Mouse (Mus musculus): ENCODE results near the gene Phactr3. TPM values are rescaled to one million over a fixed set of nuclear protein-coding genes. Genes with fewer than 3 reads are reported as not detected.

Gene Phactr3
- polyA plus RNA-seq, 1 experiment from 2014 or later = 0.16 TPM

GRCm38 (mm10) chr2:178229231-178229630 lies 110.5 kb downstream of the Phactr3 start:
- 58% methylated on average over 8 of the region's 8 CpGs for WGBS (ENCODE audit: insufficient replicate concordance)
- Histone ChIP-seq H3K9me3 (replicated peaks) (no peaks in the 10 kb centered on the region), H3K36me3 (replicated peaks) (no peaks in the 10 kb centered on the region), H3K4me3 (replicated peaks) (no peak overlapping the region), H3K9ac (no peak overlapping the region), H3K27me3 (no peaks in the 10 kb centered on the region), H3K4me1 (replicated peaks) (no peaks in the 10 kb centered on the region), H3K27ac (replicated peaks) (no peak overlapping the region), H3K4me2 (no peak overlapping the region)
- no peak for ATAC-seq (ENCODE audit: insufficient read depth)

GRCm38 (mm10) chr2:178233487-178233886 lies 114.7 kb downstream of the Phactr3 start:
- no peak overlapping the region for H3K9ac ChIP-seq
- no peak overlapping the region for H3K4me3 ChIP-seq (replicated peaks)
- no peak for ATAC-seq (ENCODE audit: insufficient read depth)
- no peaks in the 10 kb centered on the region for H3K36me3 ChIP-seq (replicated peaks)
- H3K27me3 ChIP-seq = no peaks in the 10 kb centered on the region
- WGBS (ENCODE audit: insufficient replicate concordance) = 61% methylated on average over 5 of the region's 5 CpGs
- H3K4me1 ChIP-seq (replicated peaks) = no peaks in the 10 kb centered on the region
- no peak overlapping the region for H3K4me2 ChIP-seq
- H3K9me3 ChIP-seq (replicated peaks) = no peaks in the 10 kb centered on the region
- H3K27ac ChIP-seq (replicated peaks) = no peak overlapping the region

- Histone ChIP-seq H3K4me3 (replicated peaks) (no peak overlapping the region), H3K4me2 (no peak overlapping the region), H3K36me3 (replicated peaks) (no peaks in the 10 kb centered on the region), H3K4me1 (replicated peaks) (no peaks in the 10 kb centered on the region), H3K27ac (replicated peaks) (no peak overlapping the region), H3K27me3 (no peaks in the 10 kb centered on the region), H3K9ac (no peak overlapping the region), H3K9me3 (replicated peaks) (no peaks in the 10 kb centered on the region)
- no peak for ATAC-seq (ENCODE audit: insufficient read depth)
- WGBS (ENCODE audit: insufficient replicate concordance) = 64% methylated on average over 3 of the region's 3 CpGs
Measured at GRCm38 (mm10) chr2:178237056-178237455, 118.3 kb downstream of the Phactr3 start.

GRCm38 (mm10) chr2:178238503-178238902 lies 119.7 kb downstream of the Phactr3 start:
- H3K4me1 ChIP-seq (replicated peaks) = no peaks in the 10 kb centered on the region
- H3K36me3 ChIP-seq (replicated peaks) = no peaks in the 10 kb centered on the region
- H3K4me3 ChIP-seq (replicated peaks) = no peak overlapping the region
- WGBS (ENCODE audit: insufficient replicate concordance) = 10% methylated on average over 2 of the region's 2 CpGs
- H3K9me3 ChIP-seq (replicated peaks) = no peaks in the 10 kb centered on the region
- no peak overlapping the region for H3K27ac ChIP-seq (replicated peaks)
- H3K27me3 ChIP-seq = no peaks in the 10 kb centered on the region
- no peak for ATAC-seq (ENCODE audit: insufficient read depth)
- no peak overlapping the region for H3K9ac ChIP-seq
- no peak overlapping the region for H3K4me2 ChIP-seq

- Histone ChIP-seq H3K4me2 (no peak overlapping the region), H3K27ac (replicated peaks) (no peak overlapping the region), H3K36me3 (replicated peaks) (no peaks in the 10 kb centered on the region), H3K27me3 (no peaks in the 10 kb centered on the region), H3K9me3 (replicated peaks) (no peaks in the 10 kb centered on the region), H3K9ac (no peak overlapping the region), H3K4me1 (replicated peaks) (no peaks in the 10 kb centered on the region), H3K4me3 (replicated peaks) (no peak overlapping the region)
- 59% methylated on average over 8 of the region's 8 CpGs for WGBS (ENCODE audit: insufficient replicate concordance)
- ATAC-seq (ENCODE audit: insufficient read depth) = no peak
Measured at GRCm38 (mm10) chr2:178240886-178241285, 122.1 kb downstream of the Phactr3 start.

GRCm38 (mm10) chr2:178241374-178241773 lies 122.6 kb downstream of the Phactr3 start:
- 51% methylated on average over 3 of the region's 3 CpGs for WGBS (ENCODE audit: insufficient replicate concordance)
- no peaks in the 10 kb centered on the region for H3K9me3 ChIP-seq (replicated peaks)
- H3K4me1 ChIP-seq (replicated peaks) = no peaks in the 10 kb centered on the region
- H3K9ac ChIP-seq = no peak overlapping the region
- no peak overlapping the region for H3K27ac ChIP-seq (replicated peaks)
- no peak for ATAC-seq (ENCODE audit: insufficient read depth)
- no peak overlapping the region for H3K4me2 ChIP-seq
- no peaks in the 10 kb centered on the region for H3K27me3 ChIP-seq
- H3K4me3 ChIP-seq (replicated peaks) = no peak overlapping the region
- no peaks in the 10 kb centered on the region for H3K36me3 ChIP-seq (replicated peaks)

GRCm38 (mm10) chr2:178242996-178243395 lies 124.2 kb downstream of the Phactr3 start:
- Histone ChIP-seq H3K27me3 (no peaks in the 10 kb centered on the region), H3K4me1 (replicated peaks) (no peaks in the 10 kb centered on the region), H3K9ac (no peak overlapping the region), H3K36me3 (replicated peaks) (no peaks in the 10 kb centered on the region), H3K27ac (replicated peaks) (no peak overlapping the region), H3K4me2 (no peak overlapping the region), H3K9me3 (replicated peaks) (no peaks in the 10 kb centered on the region), H3K4me3 (replicated peaks) (no peak overlapping the region)
- 28% methylated on average over 3 of the region's 3 CpGs for WGBS (ENCODE audit: insufficient replicate concordance)
- ATAC-seq (ENCODE audit: insufficient read depth) = no peak

- no peaks in the 10 kb centered on the region for H3K9me3 ChIP-seq (replicated peaks)
- H3K36me3 ChIP-seq (replicated peaks) = no peaks in the 10 kb centered on the region
- H3K9ac ChIP-seq = no peak overlapping the region
- no peak overlapping the region for H3K27ac ChIP-seq (replicated peaks)
- no peaks in the 10 kb centered on the region for H3K4me1 ChIP-seq (replicated peaks)
- no peak for ATAC-seq (ENCODE audit: insufficient read depth)
- no peaks in the 10 kb centered on the region for H3K27me3 ChIP-seq
- WGBS (ENCODE audit: insufficient replicate concordance) = 66% methylated on average over 1 of the region's 1 CpGs
- H3K4me3 ChIP-seq (replicated peaks) = no peak overlapping the region
- H3K4me2 ChIP-seq = no peak overlapping the region
Measured at GRCm38 (mm10) chr2:178244866-178245265, 126.1 kb downstream of the Phactr3 start.

GRCm38 (mm10) chr2:178245841-178246240 lies 127.1 kb downstream of the Phactr3 start:
- WGBS (ENCODE audit: insufficient replicate concordance) = 49% methylated on average over 5 of the region's 5 CpGs
- H3K36me3 ChIP-seq (replicated peaks) = no peaks in the 10 kb centered on the region
- no peak overlapping the region for H3K27ac ChIP-seq (replicated peaks)
- no peak overlapping the region for H3K4me3 ChIP-seq (replicated peaks)
- H3K4me1 ChIP-seq (replicated peaks) = no peaks in the 10 kb centered on the region
- no peak overlapping the region for H3K4me2 ChIP-seq
- ATAC-seq (ENCODE audit: insufficient read depth) = no peak
- no peaks in the 10 kb centered on the region for H3K27me3 ChIP-seq
- H3K9ac ChIP-seq = no peak overlapping the region
- no peaks in the 10 kb centered on the region for H3K9me3 ChIP-seq (replicated peaks)

- H3K27ac ChIP-seq (replicated peaks) = no peak overlapping the region
- ATAC-seq (ENCODE audit: insufficient read depth) = no peak
- WGBS (ENCODE audit: insufficient replicate concordance) = 34% methylated on average over 4 of the region's 4 CpGs
Measured at GRCm38 (mm10) chr2:178246767-178247166, 128.0 kb downstream of the Phactr3 start.

GRCm38 (mm10) chr2:178247274-178247673 lies 128.5 kb downstream of the Phactr3 start:
- no peak overlapping the region for H3K4me2 ChIP-seq
- no peaks in the 10 kb centered on the region for H3K9me3 ChIP-seq (replicated peaks)
- no peak for ATAC-seq (ENCODE audit: insufficient read depth)
- no peak overlapping the region for H3K27ac ChIP-seq (replicated peaks)
- no peak overlapping the region for H3K9ac ChIP-seq
- no peaks in the 10 kb centered on the region for H3K27me3 ChIP-seq
- H3K36me3 ChIP-seq (replicated peaks) = no peaks in the 10 kb centered on the region
- no peaks in the 10 kb centered on the region for H3K4me1 ChIP-seq (replicated peaks)
- H3K4me3 ChIP-seq (replicated peaks) = no peak overlapping the region
- WGBS (ENCODE audit: insufficient replicate concordance) = 40% methylated on average over 8 of the region's 8 CpGs

More at GRCm38 (mm10) chr2:178246767-178247166, 128.0 kb downstream of the Phactr3 start:
- H3K36me3 ChIP-seq (replicated peaks) = no peaks in the 10 kb centered on the region
- no peaks in the 10 kb centered on the region for H3K9me3 ChIP-seq (replicated peaks)
- H3K4me3 ChIP-seq (replicated peaks) = no peak overlapping the region
- no peaks in the 10 kb centered on the region for H3K27me3 ChIP-seq
- H3K4me1 ChIP-seq (replicated peaks) = no peaks in the 10 kb centered on the region
- no peak overlapping the region for H3K9ac ChIP-seq
- no peak overlapping the region for H3K4me2 ChIP-seq

GRCm38 (mm10) chr2:178257117-178257825 lies 138.5 kb downstream of the Phactr3 start:
- Histone ChIP-seq H3K4me3 (replicated peaks) (no peak overlapping the region), H3K4me1 (replicated peaks) (no peaks in the 10 kb centered on the region), H3K27ac (replicated peaks) (no peak overlapping the region), H3K9ac (no peak overlapping the region), H3K9me3 (replicated peaks) (no peaks in the 10 kb centered on the region), H3K4me2 (no peak overlapping the region), H3K36me3 (replicated peaks) (no peaks in the 10 kb centered on the region), H3K27me3 (no peaks in the 10 kb centered on the region)
- WGBS (ENCODE audit: insufficient replicate concordance) = 2% methylated on average over 3 of the region's 3 CpGs
- ATAC-seq (ENCODE audit: insufficient read depth) = no peak

Data from liver, embryonic 15.5 days (tissue).